Mouse (Mus musculus): ENCODE measurements around the gene Zfyve1.

Gene Zfyve1

GRCm38 (mm10) chr12:83520311-83520890 lies 76.6 kb downstream of the Zfyve1 start, which contains the start of gene Dcaf4:
TSS of gene Dcaf4 (plus strand) at chr12:83520466.
- peak; percentile 98 for DNase-seq

- no peak for DNase-seq
Measured at GRCm38 (mm10) chr12:83517580-83517979, 79.4 kb downstream of the Zfyve1 start.

- DNase-seq: no peak
Measured at GRCm38 (mm10) chr12:83514216-83514615, 82.8 kb downstream of the Zfyve1 start.

GRCm38 (mm10) chr12:83513185-83513584 lies 83.8 kb downstream of the Zfyve1 start:
- no peak for DNase-seq

GRCm38 (mm10) chr12:83512783-83513182 lies 84.2 kb downstream of the Zfyve1 start:
- no peak for DNase-seq

- DNase-seq: no peak
Measured at GRCm38 (mm10) chr12:83510586-83510985, 86.4 kb downstream of the Zfyve1 start.

- DNase-seq: no peak
Measured at GRCm38 (mm10) chr12:83506543-83506942, 90.5 kb downstream of the Zfyve1 start.

GRCm38 (mm10) chr12:83502190-83502589 lies 94.8 kb downstream of the Zfyve1 start:
- no peak for DNase-seq

GRCm38 (mm10) chr12:83499256-83499655 lies 97.8 kb downstream of the Zfyve1 start:
- DNase-seq: peak; percentile 49

GRCm38 (mm10) chr12:83497959-83498358 lies 99.1 kb downstream of the Zfyve1 start:
- no peak for DNase-seq

- no peak for DNase-seq
Measured at GRCm38 (mm10) chr12:83496736-83497135, 100.3 kb downstream of the Zfyve1 start.

Data from kidney, adult 11 months (tissue).